Mouse (Mus musculus): ENCODE data around the gene Dmwd. TPM values are rescaled to one million over a fixed set of nuclear protein-coding genes. Genes with fewer than 3 reads are reported as not detected.

The Dmwd gene
- polyA plus RNA-seq, 1 experiment from 2014 or later = 32.0 TPM

GRCm38 (mm10) chr7:19098811-19099210 lies 22.8 kb downstream of the Dmwd start:
- WGBS = 60% methylated on average over 7 of the region's 7 CpGs

GRCm38 (mm10) chr7:19100290-19100689 lies 24.3 kb downstream of the Dmwd start:
- Histone ChIP-seq H3K36me3 (no peaks in the 10 kb centered on the region), H3K4me3 (no peak overlapping the region), H3K9me3 (no peaks in the 10 kb centered on the region), H3K4me1 (peaks cover 14% of the 10 kb centered on the region), H3K4me2 (replicated peaks) (no peak overlapping the region), H3K27me3 (no peaks in the 10 kb centered on the region), H3K27ac (replicated peaks) (no peak overlapping the region), H3K9ac (replicated peaks) (no peak overlapping the region)
- 87% methylated on average over 1 of the region's 1 CpGs for WGBS
- ATAC-seq (replicated peaks) = no peak

More at GRCm38 (mm10) chr7:19098811-19099210, 22.8 kb downstream of the Dmwd start:
- no peak for ATAC-seq (replicated peaks)
- Histone ChIP-seq H3K4me1 (peaks cover 29% of the 10 kb centered on the region), H3K27me3 (no peaks in the 10 kb centered on the region), H3K36me3 (no peaks in the 10 kb centered on the region), H3K9ac (replicated peaks) (no peak overlapping the region), H3K27ac (replicated peaks) (no peak overlapping the region), H3K4me2 (replicated peaks) (no peak overlapping the region), H3K4me3 (no peak overlapping the region), H3K9me3 (no peaks in the 10 kb centered on the region)

- no peaks in the 10 kb centered on the region for H3K27me3 ChIP-seq
- H3K4me2 ChIP-seq (replicated peaks) = no peak overlapping the region
- no peak for ATAC-seq (replicated peaks)
- H3K27ac ChIP-seq (replicated peaks) = no peak overlapping the region
- H3K36me3 ChIP-seq = no peaks in the 10 kb centered on the region
- no peak overlapping the region for H3K4me3 ChIP-seq
- H3K4me1 ChIP-seq = no peaks in the 10 kb centered on the region
- H3K9me3 ChIP-seq = no peaks in the 10 kb centered on the region
- H3K9ac ChIP-seq (replicated peaks) = no peak overlapping the region
Observed at GRCm38 (mm10) chr7:19103741-19104140, 27.7 kb downstream of the Dmwd start.

GRCm38 (mm10) chr7:19104486-19104885 lies 28.5 kb downstream of the Dmwd start:
- Histone ChIP-seq H3K9me3 (no peaks in the 10 kb centered on the region), H3K27me3 (no peaks in the 10 kb centered on the region), H3K9ac (replicated peaks) (no peak overlapping the region), H3K4me2 (replicated peaks) (no peak overlapping the region), H3K27ac (replicated peaks) (no peak overlapping the region), H3K4me3 (no peak overlapping the region), H3K4me1 (no peaks in the 10 kb centered on the region), H3K36me3 (no peaks in the 10 kb centered on the region)
- ATAC-seq (replicated peaks) = no peak
- whole genome bisulfite sequencing = 79% methylated on average over 2 of the region's 2 CpGs

GRCm38 (mm10) chr7:19107436-19107835 lies 31.4 kb downstream of the Dmwd start:
- Histone ChIP-seq H3K9ac (replicated peaks) (no peak overlapping the region), H3K27me3 (no peaks in the 10 kb centered on the region), H3K9me3 (no peaks in the 10 kb centered on the region), H3K4me1 (no peaks in the 10 kb centered on the region), H3K27ac (replicated peaks) (no peak overlapping the region), H3K4me3 (no peak overlapping the region), H3K4me2 (replicated peaks) (no peak overlapping the region), H3K36me3 (no peaks in the 10 kb centered on the region)
- 66% methylated on average over 3 of the region's 3 CpGs for WGBS
- no peak for ATAC-seq (replicated peaks)

- 82% methylated on average over 1 of the region's 1 CpGs for WGBS
Observed at GRCm38 (mm10) chr7:19109565-19109964, 33.5 kb downstream of the Dmwd start.

GRCm38 (mm10) chr7:19118028-19118771 lies 42.2 kb downstream of the Dmwd start, which contains the start of gene Gm4969:
Gene Gm4969 (minus strand): TSS chr7:19118368.
- no peaks in the 10 kb centered on the region for H3K27me3 ChIP-seq
- WGBS = 21% methylated on average over 64 of the region's 64 CpGs
- peak within 1 kb of the TSS; percentile 35 for H3K4me3 ChIP-seq
- peak; percentile 17; the same call in 1 of the 2 replicates for ATAC-seq (replicated peaks)
- H3K9me3 ChIP-seq = no peaks in the 10 kb centered on the region
- H3K4me1 ChIP-seq = peaks cover 26% of the 10 kb centered on the region
- H3K27ac ChIP-seq (replicated peaks) = 0 out of 2 replicates have a peak within 1 kb of the TSS, but pooled peaks have one; percentile 6
- no peaks in the 10 kb centered on the region for H3K36me3 ChIP-seq
- H3K4me2 ChIP-seq (replicated peaks) = peak within 1 kb of the TSS; percentile 46
- H3K9ac ChIP-seq (replicated peaks) = no peak within 1 kb of the TSS

More at GRCm38 (mm10) chr7:19109565-19109964, 33.5 kb downstream of the Dmwd start:
- H3K27ac ChIP-seq (replicated peaks) = no peak overlapping the region
- H3K9me3 ChIP-seq = no peaks in the 10 kb centered on the region
- no peaks in the 10 kb centered on the region for H3K4me1 ChIP-seq
- H3K27me3 ChIP-seq = no peaks in the 10 kb centered on the region
- H3K36me3 ChIP-seq = no peaks in the 10 kb centered on the region
- no peak for ATAC-seq (replicated peaks)
- no peak overlapping the region for H3K4me2 ChIP-seq (replicated peaks)
- H3K4me3 ChIP-seq = no peak overlapping the region
- H3K9ac ChIP-seq (replicated peaks) = no peak overlapping the region

- H3K9ac ChIP-seq (replicated peaks) = no peak overlapping the region
- peaks cover 26% of the 10 kb centered on the region for H3K4me1 ChIP-seq
- WGBS = 88% methylated on average over 8 of the region's 8 CpGs
- H3K9me3 ChIP-seq = no peaks in the 10 kb centered on the region
- no peaks in the 10 kb centered on the region for H3K36me3 ChIP-seq
- H3K4me2 ChIP-seq (replicated peaks) = peak overlapping the region; percentile 15; the same call in 1 of the 2 replicates
- H3K4me3 ChIP-seq = peak overlapping the region; percentile 87; the same call in 1 of the 2 replicates
- H3K27me3 ChIP-seq = no peaks in the 10 kb centered on the region
- peak; percentile 41 for ATAC-seq (replicated peaks)
- H3K27ac ChIP-seq (replicated peaks) = 0 out of 2 replicates have a peak overlapping the region, but pooled peaks have one; percentile 6
Observed at GRCm38 (mm10) chr7:19119083-19119482, 43.1 kb downstream of the Dmwd start.

- WGBS = 3% methylated on average over 34 of the region's 34 CpGs
- peak; percentile 97 for ATAC-seq (replicated peaks)
- H3K27me3 ChIP-seq = no peaks in the 10 kb centered on the region
- H3K4me3 ChIP-seq = peak within 1 kb of the TSS; percentile 87
- H3K27ac ChIP-seq (replicated peaks) = peak within 1 kb of the TSS; percentile 80
- peak within 1 kb of the TSS; percentile 74 for H3K4me2 ChIP-seq (replicated peaks)
- peak within 1 kb of the TSS; percentile 84 for H3K9ac ChIP-seq (replicated peaks)
- peaks cover 26% of the 10 kb centered on the region for H3K4me1 ChIP-seq
- H3K9me3 ChIP-seq = no peaks in the 10 kb centered on the region
- no peaks in the 10 kb centered on the region for H3K36me3 ChIP-seq
Observed at GRCm38 (mm10) chr7:19119631-19120429, 43.8 kb downstream of the Dmwd start, which contains the start of gene Fbxo46. Gene Fbxo46 (plus strand): TSS chr7:19119859.

GRCm38 (mm10) chr7:19121686-19122085 lies 45.7 kb downstream of the Dmwd start:
- no peak overlapping the region for H3K4me3 ChIP-seq
- no peak for ATAC-seq (replicated peaks)
- H3K4me2 ChIP-seq (replicated peaks) = no peak overlapping the region
- no peak overlapping the region for H3K27ac ChIP-seq (replicated peaks)
- H3K9me3 ChIP-seq = no peaks in the 10 kb centered on the region
- H3K27me3 ChIP-seq = no peaks in the 10 kb centered on the region
- H3K9ac ChIP-seq (replicated peaks) = no peak overlapping the region
- no peaks in the 10 kb centered on the region for H3K36me3 ChIP-seq
- H3K4me1 ChIP-seq = peaks cover 26% of the 10 kb centered on the region
- 88% methylated on average over 4 of the region's 4 CpGs for WGBS

GRCm38 (mm10) chr7:19124713-19125112 lies 48.7 kb downstream of the Dmwd start:
- no peak overlapping the region for H3K9ac ChIP-seq (replicated peaks)

GRCm38 (mm10) chr7:19127744-19128143 lies 51.7 kb downstream of the Dmwd start:
- ATAC-seq (replicated peaks) = no peak
- Histone ChIP-seq H3K36me3 (no peaks in the 10 kb centered on the region), H3K9me3 (no peaks in the 10 kb centered on the region), H3K27me3 (no peaks in the 10 kb centered on the region), H3K4me3 (no peak overlapping the region), H3K9ac (replicated peaks) (no peak overlapping the region), H3K4me1 (peaks cover 12% of the 10 kb centered on the region), H3K4me2 (replicated peaks) (no peak overlapping the region), H3K27ac (replicated peaks) (no peak overlapping the region)
- 88% methylated on average over 5 of the region's 5 CpGs for WGBS

More at GRCm38 (mm10) chr7:19124713-19125112, 48.7 kb downstream of the Dmwd start:
- no peak overlapping the region for H3K27ac ChIP-seq (replicated peaks)
- no peak overlapping the region for H3K4me2 ChIP-seq (replicated peaks)
- H3K36me3 ChIP-seq = no peaks in the 10 kb centered on the region
- peaks cover 18% of the 10 kb centered on the region for H3K4me1 ChIP-seq
- no peaks in the 10 kb centered on the region for H3K9me3 ChIP-seq
- no peak overlapping the region for H3K4me3 ChIP-seq
- no peak for ATAC-seq (replicated peaks)
- WGBS = 92% methylated on average over 6 of the region's 6 CpGs
- H3K27me3 ChIP-seq = no peaks in the 10 kb centered on the region
